Mouse (Mus musculus) gastrocnemius, postnatal 36 days (tissue): ENCODE data around the gene Gpr182. TPM values are rescaled to one million over a fixed set of nuclear protein-coding genes. Genes with fewer than 3 reads are reported as not detected.

Experiments
- DNase-seq, 2 experiments: peaks; one replicate each; pipeline ENCODE4 v3.0.0; 2022
- intact Hi-C: fragments of 180-260 bp; cut with DNase I; formaldehyde crosslinking; loops from one replicate; pipeline ENCODE4 v1.15.1; 2025
- total RNA-seq, 2 experiments: library from RNA; stranded (reverse); gene quantifications; 2 replicates each; pipeline ENCODE4 v1.2.3; 2021

Gpr182 gene
- total RNA-seq, 2 experiments from 2014 or later = 0.13 to 0.15 TPM

DNA sequence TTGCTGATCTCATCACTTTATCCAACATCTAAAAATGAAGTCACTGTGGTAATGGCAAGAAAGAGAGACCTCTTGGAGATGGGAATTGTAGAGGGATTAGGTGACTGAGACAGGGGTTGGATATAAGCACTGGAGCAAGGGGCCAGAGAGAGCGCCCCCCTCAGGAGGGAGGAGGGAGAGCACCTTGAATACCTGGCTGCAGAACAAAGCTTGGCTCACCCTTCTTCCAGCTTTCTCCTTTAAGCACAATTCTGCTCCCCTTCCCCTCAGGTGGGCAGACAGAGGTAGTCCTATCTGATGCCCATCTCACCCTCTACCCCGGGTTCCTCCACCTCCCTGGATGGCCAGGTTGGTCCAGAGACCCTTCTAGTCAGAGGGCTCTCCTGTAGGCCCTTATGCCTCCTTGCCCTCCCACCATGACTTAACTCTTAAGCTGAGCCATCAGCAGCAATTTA, 46.7 kb downstream of the Gpr182 start, which contains the start of gene Myo1a:
TSS of gene Myo1a (plus strand) at position 405 of the 455 bp plus-strand sequence.
- DNase-seq = no peak

DNA sequence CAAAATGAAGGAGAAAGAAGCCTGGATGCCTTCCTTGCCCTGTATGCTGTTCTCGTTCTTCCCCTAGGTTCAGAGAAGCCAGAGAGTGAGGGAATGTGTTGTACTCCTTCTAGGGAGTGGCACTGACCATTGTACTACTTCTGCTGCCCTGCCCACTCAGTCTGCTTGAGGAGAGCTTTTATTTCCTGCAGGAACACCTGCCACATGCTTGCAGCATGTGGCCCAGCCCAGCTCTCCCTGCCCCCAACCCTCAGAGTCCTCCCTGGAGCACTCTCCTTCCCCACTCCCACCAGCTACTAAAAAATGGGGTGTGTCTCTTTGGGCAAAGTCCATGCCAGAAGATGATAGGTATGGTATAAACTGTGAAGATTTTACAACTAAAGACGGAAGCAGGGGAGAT, 47.2 kb downstream of the Gpr182 start:
- no peak for DNase-seq
- intact Hi-C loops = no loop called here

More for the DNA sequence above, 46.7 kb downstream of the Gpr182 start, which contains the start of gene Myo1a:
- intact Hi-C loops = no loop called here

DNA sequence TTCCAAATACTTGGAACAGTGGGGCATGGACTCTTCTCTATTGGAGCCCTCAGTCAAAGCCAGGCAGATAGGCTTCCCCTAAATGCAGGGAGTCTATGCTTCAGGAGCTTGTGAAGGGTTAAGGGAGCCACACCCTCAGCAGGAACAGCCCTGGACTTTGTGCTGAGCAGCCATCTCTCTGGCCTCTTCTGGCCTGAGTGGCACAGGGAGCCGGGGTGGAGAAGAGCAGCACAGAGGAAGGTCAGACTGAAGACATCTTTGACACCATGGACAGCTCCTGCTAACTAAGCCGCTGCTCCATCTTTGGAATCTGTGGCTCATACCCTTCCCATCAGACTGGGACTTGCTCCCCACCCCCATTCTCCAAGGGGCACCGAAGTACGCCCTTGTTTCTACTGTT, 48.2 kb downstream of the Gpr182 start:
- DNase-seq = no peak
- intact Hi-C loops = no loop called here

DNA sequence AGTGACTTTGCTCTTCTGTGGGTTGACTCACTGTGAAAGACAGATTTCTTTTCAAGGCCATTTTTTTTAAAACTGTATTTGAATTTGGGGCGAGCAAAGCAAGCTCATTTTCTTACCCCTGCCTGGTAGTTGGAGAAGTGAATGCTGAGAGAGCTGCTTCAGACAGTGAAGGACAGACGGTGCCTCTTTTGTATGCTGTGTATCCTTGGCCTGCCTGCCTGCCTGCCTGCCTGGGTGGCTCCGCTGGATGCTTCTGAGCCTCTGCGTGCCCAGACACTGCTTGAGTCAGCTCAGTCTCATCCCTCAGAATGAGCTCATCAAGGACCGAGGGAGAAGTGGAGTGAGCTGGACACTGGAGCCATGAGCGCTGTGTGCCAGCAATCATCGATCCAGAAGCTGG, 52.6 kb downstream of the Gpr182 start:
- DNase-seq = no peak
- intact Hi-C loops = loop anchor here (5.0 kb wide), 1 partner anchor 238 kb away; no protein-coding TSS in a partner anchor

Other genes with a start within 250 kb of the Gpr182 start
- 10 to 100 TPM; 11.0 to 11.3 TPM for gene Ndufa4l2, start 236.8 kb downstream of the Gpr182 start, total RNA-seq
- 10 to 100 TPM; 23.4 to 26.4 TPM for gene Shmt2, start 229.3 kb downstream of the Gpr182 start, total RNA-seq
- gene Nxph4, start 217.2 kb downstream of the Gpr182 start, total RNA-seq = under 1 TPM; 0.20 TPM
- gene Lrp1, start 130.6 kb downstream of the Gpr182 start, total RNA-seq = 10 to 100 TPM; 48.6 to 49.1 TPM
- 10 to 100 TPM; 15.4 to 15.5 TPM for gene Stat6, start 108.7 kb downstream of the Gpr182 start, total RNA-seq
- gene Nemp1, start 84.8 kb downstream of the Gpr182 start, total RNA-seq = 1 to 10 TPM; 1.9 to 2.1 TPM
- gene Nab2, start 83.2 kb downstream of the Gpr182 start, total RNA-seq = 1 to 10 TPM; 2.3 to 4.4 TPM
- under 1 TPM; 0.15 to 0.18 TPM for gene Myo1a, start 46.6 kb downstream of the Gpr182 start, total RNA-seq
- not detected for gene Tac2, start 27.3 kb downstream of the Gpr182 start, total RNA-seq
- 1 to 10 TPM; 5.1 to 5.9 TPM for gene Zbtb39, start 12.2 kb downstream of the Gpr182 start, total RNA-seq
- gene Rdh1, start 8.0 kb upstream of the Gpr182 start, total RNA-seq = under 1 TPM; 0.05 to 0.10 TPM
- not detected for gene Rdh16f1, start 8.1 kb upstream of the Gpr182 start, total RNA-seq
- under 1 TPM; 0.47 to 0.69 TPM for gene Rdh9, start 24.7 kb upstream of the Gpr182 start, total RNA-seq
- gene Rdh16, start 49.4 kb upstream of the Gpr182 start, total RNA-seq = not detected
- not detected for gene Rdh19, start 98.2 kb upstream of the Gpr182 start, total RNA-seq
- gene Rdh16f2, start 114.7 kb upstream of the Gpr182 start, total RNA-seq = not detected
- gene Rdh7, start 137.1 kb upstream of the Gpr182 start, total RNA-seq = not detected
- not detected for gene Sdr9c7, start 146.8 kb upstream of the Gpr182 start, total RNA-seq